Mouse (Mus musculus) midbrain, embryonic 16.5 days (tissue): ENCODE results near the gene Spag5. TPM values are rescaled to one million over a fixed set of nuclear protein-coding genes. Genes with fewer than 3 reads are reported as not detected.

ENCODE experiments used
- ATAC-seq: fragments of 200-750 bp; cut with Nextera tagmentation; 2 replicates; pipeline ENCODE4 v1.8.0; 2017; ENCODE audit warnings: moderate TSS enrichment
- H3K27ac ChIP-seq: fragments of 300-500 bp; sonication (generic); 2 replicates; pipeline ENCODE4 v1.5.1; 2014; ENCODE audit warnings: mild to moderate bottlenecking, low read length, mixed read lengths
- H3K27me3 ChIP-seq: fragments of 300-500 bp; sonication (generic); 2 replicates; pipeline ENCODE4 v1.6.1; 2014; ENCODE audit warnings: low read depth, low read length, mixed read lengths; ENCODE audit not compliant: control insufficient read depth, insufficient read depth
- H3K36me3 ChIP-seq: fragments of 300-500 bp; sonication (generic); 2 replicates; pipeline ENCODE4 v1.6.1; 2014; ENCODE audit warnings: mild to moderate bottlenecking, low read length, moderate library complexity, mixed read lengths; ENCODE audit not compliant: control insufficient read depth, insufficient read depth
- H3K4me1 ChIP-seq: fragments of 300-500 bp; sonication (generic); 2 replicates; pipeline ENCODE4 v1.6.1; 2014; ENCODE audit warnings: mild to moderate bottlenecking, low read length, mixed read lengths; ENCODE audit not compliant: control insufficient read depth, insufficient read depth
- H3K4me2 ChIP-seq: fragments of 300-500 bp; sonication (generic); 2 replicates; pipeline ENCODE4 v1.6.1; 2014; ENCODE audit warnings: mild to moderate bottlenecking, low read length, mixed read lengths
- H3K4me3 ChIP-seq: fragments of 300-500 bp; sonication (generic); 2 replicates; pipeline ENCODE4 v1.5.1; 2014; ENCODE audit warnings: low read depth, mild to moderate bottlenecking, low read length, moderate library complexity, mixed read lengths
- H3K9ac ChIP-seq: fragments of 300-500 bp; sonication (generic); 2 replicates; pipeline ENCODE4 v1.6.1; 2014; ENCODE audit warnings: low read depth, low read length, mixed read lengths
- H3K9me3 ChIP-seq: fragments of 300-500 bp; sonication (generic); replicated peaks from 2 replicates; pipeline ENCODE4 v1.6.1; 2014; ENCODE audit warnings: mild to moderate bottlenecking, low read length, mixed read lengths; ENCODE audit not compliant: control insufficient read depth, poor library complexity, severe bottlenecking
- WGBS: fragments of 180-500 bp; shearing (Covaris S2); extraction: QIAGEN DNeasy Blood & Tissue Kit; methylation state at CpG from one replicate; pipeline ENCODE4 v1.1.7; 2014; 5-methylcytosine and 5-hydroxymethylcytosine counted together
- polyA plus RNA-seq: library from polyadenylated mRNA; unstranded; fragments of >200 nt; fragmentation: Nextera tagmentation; extraction: Ambion mirVana; gene quantifications from 2 replicates; pipeline ENCODE4 v1.2.1, GENCODE M21; 2015

Gene Spag5
- polyA plus RNA-seq, 1 experiment from 2014 or later, result 4.2 TPM

DNA sequence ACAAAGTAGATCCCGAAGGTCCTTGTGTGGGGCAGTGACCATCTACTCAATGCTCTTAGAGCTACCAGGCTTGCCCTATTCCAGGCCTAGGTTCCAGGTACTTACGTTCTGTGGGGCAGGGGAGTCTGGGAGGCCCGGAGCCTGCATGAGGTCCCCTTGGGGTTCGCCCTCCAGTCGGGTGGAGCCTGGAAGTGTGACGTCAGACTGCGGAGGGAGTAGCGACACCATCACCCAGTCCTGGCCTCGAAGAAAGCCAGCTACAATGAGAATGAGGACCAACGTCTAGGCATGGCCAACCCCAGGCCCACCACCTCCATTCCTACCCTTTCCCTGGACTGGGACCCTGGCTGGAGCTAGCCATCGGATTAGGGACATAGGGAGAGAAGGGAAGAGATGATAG, 70.4 kb downstream of the Spag5 start:
- H3K9ac ChIP-seq, result no peak overlapping the region
- no peak for ATAC-seq
- H3K4me2 ChIP-seq, result no peak overlapping the region
- H3K4me3 ChIP-seq, result no peak overlapping the region
- H3K4me1 ChIP-seq, result no peaks in the 10 kb centered on the region
- no peaks in the 10 kb centered on the region for H3K36me3 ChIP-seq
- H3K9me3 ChIP-seq, result no peaks in the 10 kb centered on the region
- no peaks in the 10 kb centered on the region for H3K27me3 ChIP-seq
- no peak overlapping the region for H3K27ac ChIP-seq
- WGBS, result 94% methylated on average over 11 of the region's 11 CpGs

Other genes with a start within 250 kb of the Spag5 start
- gene Eral1, start 221.1 kb upstream of the Spag5 start, polyA plus RNA-seq, result 32.8 and 33.3 TPM in 2 replicates
- 27.7 and 28.7 TPM in 2 replicates for gene Fam222b, start 206.9 kb upstream of the Spag5 start, polyA plus RNA-seq
- 83.8 and 93.2 TPM in 2 replicates for gene Traf4, start 135.9 kb upstream of the Spag5 start, polyA plus RNA-seq
- 4.8 and 6.6 TPM in 2 replicates for gene Nek8, start 124.9 kb upstream of the Spag5 start, polyA plus RNA-seq
- gene Tlcd1, start 124.8 kb upstream of the Spag5 start, polyA plus RNA-seq, result 7.4 and 10.1 TPM in 2 replicates
- gene Rpl23a, start 117.9 kb upstream of the Spag5 start, polyA plus RNA-seq, result 698 and 713 TPM in 2 replicates
- 49.9 and 55.7 TPM in 2 replicates for gene Rab34, start 113.1 kb upstream of the Spag5 start, polyA plus RNA-seq
- 2.3 and 2.6 TPM in 2 replicates for gene Proca1, start 108.1 kb upstream of the Spag5 start, polyA plus RNA-seq
- gene Sdf2, start 55.8 kb upstream of the Spag5 start, polyA plus RNA-seq, result 89.6 and 92.8 TPM in 2 replicates
- gene Supt6, start 55.5 kb upstream of the Spag5 start, polyA plus RNA-seq, result 27.5 and 30.7 TPM in 2 replicates
- 50.1 and 58.7 TPM in 2 replicates for gene 2610507B11Rik, start 39.8 kb upstream of the Spag5 start, polyA plus RNA-seq
- gene BC030499, start 10.7 kb upstream of the Spag5 start, polyA plus RNA-seq, result 0.15 and 0.25 TPM in 2 replicates
- gene Aldoc, start 21.4 kb downstream of the Spag5 start, polyA plus RNA-seq, result 87.2 and 154 TPM in 2 replicates
- 70.7 and 79.0 TPM in 2 replicates for gene Pigs, start 26.9 kb downstream of the Spag5 start, polyA plus RNA-seq
- gene Unc119, start 42.0 kb downstream of the Spag5 start, polyA plus RNA-seq, result 77.2 and 81.8 TPM in 2 replicates
- gene Foxn1, start 85.0 kb downstream of the Spag5 start, polyA plus RNA-seq, result not detected in 2 replicates
- gene Slc13a2, start 120.7 kb downstream of the Spag5 start, polyA plus RNA-seq, result not detected in 2 replicates
- gene Slc46a1, start 164.2 kb downstream of the Spag5 start, polyA plus RNA-seq, result 23.0 and 25.6 TPM in 2 replicates
- gene Sarm1, start 196.2 kb downstream of the Spag5 start, polyA plus RNA-seq, result 49.9 and 50.7 TPM in 2 replicates
- 115 and 127 TPM in 2 replicates for gene Vtn, start 197.6 kb downstream of the Spag5 start, polyA plus RNA-seq
- gene Sebox, start 201.9 kb downstream of the Spag5 start, polyA plus RNA-seq, result 0.14 TPM in 1 of 2 replicates, not detected in the other
- 95.5 and 96.6 TPM in 2 replicates for gene Tmem199, start 210.6 kb downstream of the Spag5 start, polyA plus RNA-seq
- 176 and 184 TPM in 2 replicates for gene Poldip2, start 210.7 kb downstream of the Spag5 start, polyA plus RNA-seq
- 67.7 and 68.8 TPM in 2 replicates for gene Tnfaip1, start 234.8 kb downstream of the Spag5 start, polyA plus RNA-seq
- gene Ift20, start 234.8 kb downstream of the Spag5 start, polyA plus RNA-seq, result 130 and 137 TPM in 2 replicates
- gene Tmem97, start 249.2 kb downstream of the Spag5 start, polyA plus RNA-seq, result 33.8 and 41.7 TPM in 2 replicates